Mouse (Mus musculus) limb, embryonic 11.5 days (tissue): ENCODE measurements at regions not wholly inside any gene's neighbourhood (a gene's known extent, or its start where the extent isn't known, plus 50 kb on each side); places are given as distances from the start of the nearest gene placed in this dataset.
A peak's percentile ranks its signal among the peaks of the same experiment; 100 is the strongest.

ENCODE experiments used
- ATAC-seq: fragments of 200-750 bp; cut with Nextera tagmentation; 2 replicates; pipeline ENCODE4 v1.8.0; 2017; ENCODE audit warnings: low read depth; ENCODE audit not compliant: insufficient number of reproducible peaks, low FRiP score, low TSS enrichment
- DNase-seq: peaks from one replicate; pipeline ENCODE4 v3.0.0-alpha.2; 2015; ENCODE audit warnings: low spot score
- H3K27ac ChIP-seq: fragments of 300-500 bp; sonication (generic); replicated peaks from 2 replicates; pipeline ENCODE4 v1.5.1; 2014; ENCODE audit warnings: low read depth, mild to moderate bottlenecking, low read length
- H3K27me3 ChIP-seq: fragments of 300-500 bp; sonication (generic); 2 replicates; pipeline ENCODE4 v1.6.1; 2014; ENCODE audit warnings: mild to moderate bottlenecking, low read length, mixed read lengths; ENCODE audit not compliant: control insufficient read depth, insufficient read depth
- H3K36me3 ChIP-seq: fragments of 300-500 bp; sonication (generic); 2 replicates; pipeline ENCODE4 v1.6.1; 2014; ENCODE audit warnings: mild to moderate bottlenecking, low read length, moderate library complexity, mixed read lengths; ENCODE audit not compliant: control insufficient read depth, insufficient read depth
- H3K4me1 ChIP-seq: fragments of 300-500 bp; sonication (generic); 2 replicates; pipeline ENCODE4 v1.6.1; 2014; ENCODE audit warnings: low read length, mixed read lengths; ENCODE audit not compliant: control insufficient read depth, insufficient read depth
- H3K4me2 ChIP-seq: fragments of 300-500 bp; sonication (generic); 2 replicates; pipeline ENCODE4 v1.6.1; 2014; ENCODE audit warnings: low read depth, mild to moderate bottlenecking, moderate library complexity; ENCODE audit not compliant: severe bottlenecking
- H3K4me3 ChIP-seq: fragments of 300-500 bp; sonication (generic); 2 replicates; pipeline ENCODE4 v1.5.1; 2014; ENCODE audit warnings: low read depth, low read length
- H3K9ac ChIP-seq: fragments of 300-500 bp; sonication (generic); 2 replicates; pipeline ENCODE4 v1.6.1; 2014; ENCODE audit warnings: mild to moderate bottlenecking, low read length
- H3K9me3 ChIP-seq: fragments of 300-500 bp; sonication (generic); 2 replicates; pipeline ENCODE4 v1.6.1; 2016; ENCODE audit warnings: low read length; ENCODE audit not compliant: control insufficient read depth
- WGBS: fragments of 180-500 bp; shearing (Covaris S2); extraction: QIAGEN DNeasy Blood & Tissue Kit; methylation state at CpG from one replicate; pipeline ENCODE4 v1.1.7; 2014; 5-methylcytosine and 5-hydroxymethylcytosine counted together

DNA sequence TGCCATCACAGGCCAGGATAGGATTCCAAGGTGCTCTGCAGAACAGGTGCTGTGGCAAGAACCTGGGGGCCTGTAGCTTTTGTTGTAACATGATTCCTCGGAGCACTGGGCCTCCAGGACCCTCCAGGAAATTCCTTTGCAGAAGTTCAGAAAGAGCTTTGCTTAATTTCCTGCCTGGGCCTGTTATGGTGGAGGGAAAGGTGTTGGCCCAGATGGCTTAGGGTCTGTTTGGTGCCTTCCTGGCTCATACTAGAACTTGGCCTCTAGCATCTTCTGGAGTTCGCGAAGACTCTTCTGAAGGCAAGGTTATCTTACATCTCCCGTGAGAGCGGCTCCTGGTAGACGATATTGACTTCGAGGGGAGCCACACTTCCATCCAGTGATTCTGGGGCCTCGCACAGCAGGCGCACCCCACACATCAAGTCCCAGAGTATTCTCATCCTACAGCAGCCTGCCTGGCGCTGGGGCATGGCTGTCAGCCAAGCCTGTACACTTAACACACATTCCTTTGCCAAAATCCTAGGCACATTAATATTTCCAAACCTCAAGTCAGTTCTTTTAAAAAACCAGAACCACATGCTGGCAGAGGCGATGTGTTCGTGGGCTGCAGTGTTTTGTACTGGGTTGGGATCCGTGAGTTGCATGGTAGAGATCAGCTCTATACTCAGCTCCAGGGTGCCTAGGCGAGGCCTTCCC is 54.5 kb upstream of the Cxcl14 start:
- Histone ChIP-seq H3K27ac (peak overlapping the region; percentile 90), H3K36me3 (no peaks in the 10 kb centered on the region), H3K9me3 (no peaks in the 10 kb centered on the region), H3K4me2 (no peak overlapping the region), H3K4me3 (no peak overlapping the region), H3K4me1 (peaks cover 19% of the 10 kb centered on the region), H3K9ac (no peak overlapping the region), H3K27me3 (no peaks in the 10 kb centered on the region)
- DNase-seq, result peak; percentile 57
- peak; percentile 70; the same call in 1 of the 2 replicates for ATAC-seq
- WGBS, result 67% methylated on average over 14 of the region's 14 CpGs

DNA sequence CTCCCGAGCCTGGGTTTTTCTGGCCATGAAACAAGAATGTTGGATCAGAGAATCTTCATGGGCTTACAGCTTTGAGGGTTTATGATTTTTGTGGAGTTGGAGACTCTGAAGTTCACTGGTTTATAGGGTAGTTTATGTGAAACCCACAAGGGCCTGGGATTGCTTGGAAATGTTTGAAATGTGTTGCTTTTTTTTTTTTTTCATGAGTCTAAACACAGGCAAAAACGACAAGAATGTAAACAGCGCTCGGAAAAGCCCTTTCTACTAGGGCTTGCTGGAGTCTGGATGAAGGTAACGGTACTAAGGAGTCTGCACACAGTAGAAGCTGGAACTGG is 55.0 kb upstream of the Cxcl14 start:
- H3K27ac ChIP-seq, result peak overlapping the region; percentile 90

DNA sequence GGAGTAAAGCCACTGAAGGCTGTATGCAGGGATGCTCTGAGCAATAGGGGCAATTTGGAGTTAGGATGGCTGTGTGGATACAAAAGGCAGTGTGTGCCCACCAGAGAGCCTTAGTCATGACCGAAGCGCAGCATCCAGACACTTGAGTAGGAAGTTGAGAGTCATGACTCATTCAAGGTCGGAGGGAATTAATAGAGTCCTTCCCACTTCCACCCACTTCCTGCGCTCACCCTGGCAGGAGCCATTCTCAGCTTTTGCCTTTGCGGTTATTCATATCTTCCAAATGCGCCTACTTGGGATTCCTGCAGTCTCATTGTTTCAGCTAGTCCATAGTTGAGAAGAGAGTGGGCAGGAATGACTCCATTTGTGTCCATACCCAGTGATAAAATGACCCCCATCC is 56.1 kb upstream of the Cxcl14 start:
- no peak overlapping the region for H3K4me3 ChIP-seq
- peaks cover 12% of the 10 kb centered on the region for H3K4me1 ChIP-seq
- H3K36me3 ChIP-seq, result no peaks in the 10 kb centered on the region
- no peak overlapping the region for H3K27ac ChIP-seq
- WGBS, result 95% methylated on average over 6 of the region's 6 CpGs
- H3K4me2 ChIP-seq, result no peak overlapping the region
- H3K9ac ChIP-seq, result no peak overlapping the region
- DNase-seq (no peak), ATAC-seq (no peak)
- no peaks in the 10 kb centered on the region for H3K27me3 ChIP-seq
- H3K9me3 ChIP-seq, result no peaks in the 10 kb centered on the region

More for the DNA sequence above, 55.0 kb upstream of the Cxcl14 start:
- H3K4me3 ChIP-seq, result no peak overlapping the region
- 68% methylated on average over 5 of the region's 5 CpGs for WGBS
- ATAC-seq (no peak), DNase-seq (no peak)
- no peak overlapping the region for H3K4me2 ChIP-seq
- H3K9ac ChIP-seq, result no peak overlapping the region
- H3K36me3 ChIP-seq, result no peaks in the 10 kb centered on the region
- peaks cover 19% of the 10 kb centered on the region for H3K4me1 ChIP-seq
- no peaks in the 10 kb centered on the region for H3K27me3 ChIP-seq
- H3K9me3 ChIP-seq, result no peaks in the 10 kb centered on the region

DNA sequence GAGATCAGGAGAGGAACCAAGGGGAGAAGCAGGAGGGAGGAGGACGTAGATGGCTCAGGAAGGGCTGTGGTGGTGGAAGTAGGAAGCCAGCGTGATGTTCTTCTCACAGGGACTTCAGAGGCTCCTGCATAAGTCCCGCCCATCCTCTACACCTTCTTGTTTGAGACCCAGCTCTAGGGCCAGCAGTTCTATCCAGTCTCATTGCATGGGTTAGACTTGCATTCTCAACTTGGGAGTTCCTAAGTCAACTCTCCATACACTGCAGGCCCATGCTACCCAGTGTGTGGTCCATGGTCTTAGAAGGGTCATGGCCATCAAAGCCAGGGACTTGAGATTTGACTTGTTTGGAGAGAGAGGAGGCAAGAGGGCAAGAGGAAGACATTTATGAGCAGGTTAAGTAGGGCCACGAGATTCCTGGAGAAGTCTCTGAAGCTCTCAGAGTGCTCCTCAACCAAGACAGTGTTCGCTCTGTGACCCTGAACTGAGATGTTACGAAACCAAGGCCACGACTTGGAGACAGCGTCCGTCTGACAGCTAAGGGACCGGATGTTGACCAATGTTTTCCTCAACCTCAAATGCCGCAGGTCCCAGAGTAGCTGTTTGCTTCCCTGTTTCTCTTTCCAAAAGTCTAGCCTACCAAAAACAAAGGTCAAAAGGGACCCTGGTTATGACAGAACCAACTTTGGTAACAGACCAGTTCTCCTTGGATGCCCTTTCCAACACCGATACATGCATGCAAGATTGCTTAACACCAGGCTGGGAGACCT is 56.7 kb upstream of the Cxcl14 start:
- WGBS, result 94% methylated on average over 12 of the region's 12 CpGs
- DNase-seq, result no peak
- H3K9me3 ChIP-seq, result no peaks in the 10 kb centered on the region
- H3K27ac ChIP-seq, result no peak overlapping the region
- H3K36me3 ChIP-seq, result no peaks in the 10 kb centered on the region
- H3K9ac ChIP-seq, result no peak overlapping the region
- H3K4me1 ChIP-seq, result peaks cover 12% of the 10 kb centered on the region
- H3K27me3 ChIP-seq, result no peaks in the 10 kb centered on the region
- no peak overlapping the region for H3K4me2 ChIP-seq
- H3K4me3 ChIP-seq, result no peak overlapping the region
- no peak for ATAC-seq

DNA sequence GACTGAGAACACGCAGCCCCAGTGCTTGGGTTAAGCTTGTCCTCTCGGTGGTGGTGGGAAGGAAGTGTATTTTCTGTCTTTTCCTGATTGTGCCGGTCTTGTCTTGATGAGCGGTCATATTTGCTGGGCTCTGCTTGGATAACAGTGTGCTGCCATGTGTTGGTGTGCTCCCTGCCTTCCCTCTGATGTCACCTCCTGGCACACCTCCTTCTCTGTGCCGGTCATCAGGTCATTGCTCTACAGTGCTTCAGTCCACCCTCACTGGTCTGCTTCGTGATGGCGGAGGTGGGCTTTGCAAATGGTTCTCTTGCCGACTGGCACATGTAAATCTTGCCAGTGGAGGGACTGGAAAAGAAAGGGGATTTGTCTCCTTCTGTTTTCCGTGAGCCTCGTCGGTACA is 57.6 kb upstream of the Cxcl14 start:
- no peak for DNase-seq
- no peak for ATAC-seq
- Histone ChIP-seq H3K27me3 (no peaks in the 10 kb centered on the region), H3K27ac (no peak overlapping the region), H3K4me1 (peaks cover 12% of the 10 kb centered on the region), H3K9ac (no peak overlapping the region), H3K4me2 (no peak overlapping the region), H3K9me3 (no peaks in the 10 kb centered on the region), H3K4me3 (no peak overlapping the region), H3K36me3 (no peaks in the 10 kb centered on the region)
- WGBS, result 90% methylated on average over 11 of the region's 11 CpGs

DNA sequence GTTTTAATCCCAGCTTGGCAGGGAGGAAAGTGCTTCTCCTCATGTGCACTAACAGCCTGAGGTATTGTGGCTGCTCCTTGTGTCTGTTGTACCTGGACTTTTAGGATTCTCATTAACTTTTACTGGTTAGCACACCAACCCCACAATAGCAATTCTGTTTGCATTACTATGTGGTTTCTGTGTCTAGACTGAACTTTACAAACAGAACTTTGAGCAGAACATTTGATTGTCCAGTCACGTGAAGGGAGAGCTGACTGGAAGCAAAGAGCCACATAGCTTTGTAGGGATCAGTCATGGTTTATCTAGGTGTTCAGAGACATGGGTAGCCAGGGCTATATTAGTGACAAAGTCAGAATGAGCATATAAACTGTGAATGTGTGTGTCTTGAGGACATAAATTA is 58.3 kb upstream of the Cxcl14 start:
- WGBS, result 92% methylated on average over 1 of the region's 1 CpGs
- no peak for ATAC-seq

DNA sequence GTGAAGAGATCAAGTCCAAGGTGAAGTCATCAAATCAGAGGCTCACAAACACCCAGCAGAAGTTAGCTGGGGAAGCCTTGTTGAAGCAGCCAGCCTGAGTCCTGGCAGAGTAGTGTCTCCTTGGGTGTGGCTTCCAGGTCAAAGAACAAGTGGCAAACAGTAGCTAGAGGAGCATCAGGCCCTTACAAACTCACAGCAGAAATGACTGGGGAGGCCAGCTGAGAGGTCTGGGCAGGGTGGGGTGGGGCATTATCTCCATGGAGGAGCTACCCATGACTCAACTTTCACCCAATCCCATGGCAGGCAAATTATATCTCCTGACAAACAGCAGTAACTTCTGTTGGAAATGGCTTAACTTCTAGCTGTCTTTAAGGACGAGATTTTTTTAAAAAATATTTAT is 60.6 kb upstream of the Cxcl14 start:
- Histone ChIP-seq H3K27ac (no peak overlapping the region), H3K4me2 (no peak overlapping the region), H3K4me1 (no peaks in the 10 kb centered on the region; the same call in 1 of the 2 replicates), H3K9me3 (no peaks in the 10 kb centered on the region), H3K9ac (no peak overlapping the region), H3K27me3 (no peaks in the 10 kb centered on the region), H3K36me3 (no peaks in the 10 kb centered on the region), H3K4me3 (no peak overlapping the region)
- ATAC-seq (no peak), DNase-seq (no peak)
- 60% methylated on average over 1 of the region's 1 CpGs for WGBS

More for the DNA sequence above, 58.3 kb upstream of the Cxcl14 start:
- H3K36me3 ChIP-seq, result no peaks in the 10 kb centered on the region
- no peak for DNase-seq
- H3K4me3 ChIP-seq, result no peak overlapping the region
- no peaks in the 10 kb centered on the region for H3K9me3 ChIP-seq
- H3K4me1 ChIP-seq, result peaks cover 12% of the 10 kb centered on the region
- H3K4me2 ChIP-seq, result no peak overlapping the region
- no peak overlapping the region for H3K27ac ChIP-seq
- H3K9ac ChIP-seq, result no peak overlapping the region
- H3K27me3 ChIP-seq, result no peaks in the 10 kb centered on the region

DNA sequence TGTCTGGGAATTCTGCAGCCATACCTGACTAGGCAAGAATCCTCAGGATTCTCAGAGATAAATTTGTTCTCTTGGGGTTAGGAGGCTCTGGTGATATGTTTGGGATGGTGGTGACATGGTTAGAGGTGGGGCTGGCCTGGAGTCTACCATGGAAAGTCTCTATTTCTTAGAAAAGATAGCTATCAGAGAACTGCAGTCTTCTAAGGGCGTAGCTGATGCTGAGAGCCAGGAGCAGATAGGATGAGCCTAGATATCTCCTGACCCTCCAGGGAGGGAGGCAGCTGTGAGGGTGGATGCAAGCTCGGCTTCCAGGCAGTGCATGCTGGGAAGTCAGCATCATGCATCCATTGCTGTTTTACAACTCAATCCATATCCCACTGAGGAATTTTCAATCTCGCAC is 61.6 kb upstream of the Cxcl14 start:
- H3K9me3 ChIP-seq, result no peaks in the 10 kb centered on the region
- H3K4me2 ChIP-seq, result no peak overlapping the region
- no peaks in the 10 kb centered on the region for H3K4me1 ChIP-seq
- H3K9ac ChIP-seq, result no peak overlapping the region
- DNase-seq (no peak), ATAC-seq (no peak)
- no peak overlapping the region for H3K27ac ChIP-seq
- no peaks in the 10 kb centered on the region for H3K36me3 ChIP-seq
- H3K27me3 ChIP-seq, result no peaks in the 10 kb centered on the region
- no peak overlapping the region for H3K4me3 ChIP-seq
- 93% methylated on average over 3 of the region's 3 CpGs for WGBS
